Mouse (Mus musculus) bone marrow, adult 2 months (tissue): ENCODE results near the gene BC034090.

Experiments
- CTCF ChIP-seq: fragments of 200-500 bp; IDR thresholded peaks from 2 replicates; pipeline ENCODE4 v1.5.1; 2011; ENCODE audit warnings: low read length, control low read depth; ENCODE audit not compliant: control insufficient read depth, insufficient read depth
- POLR2A ChIP-seq: fragments of 200-500 bp; IDR thresholded peaks from 2 replicates; pipeline ENCODE4 v1.6.1; 2011; ENCODE audit warnings: low read depth, mild to moderate bottlenecking, control low read depth, low read length, borderline replicate concordance; ENCODE audit not compliant: control insufficient read depth

DNA sequence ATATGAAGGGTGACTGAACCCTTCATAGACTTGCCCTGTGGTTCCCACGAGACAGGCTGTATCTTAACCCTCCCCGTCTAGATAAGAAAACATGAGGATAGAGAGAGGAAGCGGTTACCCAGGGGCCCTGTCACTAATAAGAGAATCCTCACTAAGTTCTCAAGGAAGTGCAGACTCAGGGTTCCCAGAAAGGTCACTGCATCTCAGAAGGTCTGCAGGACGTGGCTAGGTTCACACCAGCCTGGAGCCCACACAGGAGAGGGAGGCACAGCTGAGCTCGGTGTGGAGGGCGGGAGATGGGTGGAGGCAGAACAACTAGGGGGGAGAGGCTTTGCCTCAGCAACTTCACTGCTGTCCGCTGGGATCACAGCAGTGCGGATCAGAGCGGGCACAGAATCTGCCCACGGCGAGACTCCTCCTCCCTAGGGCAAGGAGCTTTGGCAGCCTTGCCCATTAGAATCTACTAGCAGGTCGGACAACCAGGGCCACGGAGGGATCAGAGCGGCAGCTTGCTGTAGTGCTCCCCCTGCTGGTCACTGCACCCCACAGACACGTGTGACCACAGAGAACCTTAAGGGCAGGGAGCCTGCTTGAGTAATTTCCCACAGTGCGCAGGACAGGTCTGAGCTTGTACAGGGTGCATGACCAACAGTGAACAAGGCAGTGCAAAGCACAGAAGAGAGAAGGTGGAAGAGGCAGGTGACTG, 20.2 kb downstream of the BC034090 start:
- TF ChIP-seq POLR2A (no peak), CTCF (peak; percentile 100)
